Mouse (Mus musculus) E14TG2a.4 (cell line): ENCODE data around the gene Gstk1.
A peak's percentile ranks its signal among the peaks of the same experiment; 100 is the strongest.

ENCODE experiments used
- H3K27me3 ChIP-seq: 2 replicates; pipeline ENCODE4 v1.6.1; 2014; ENCODE audit warnings: low read length, control low read depth; ENCODE audit not compliant: insufficient read depth
- H3K36me3 ChIP-seq: 2 replicates; pipeline ENCODE4 v1.6.1; 2014; ENCODE audit warnings: low read length, control low read depth; ENCODE audit not compliant: insufficient read depth
- H3K4me1 ChIP-seq: replicated peaks from 2 replicates; pipeline ENCODE4 v1.6.1; 2014; ENCODE audit warnings: low read depth, low read length, control low read depth
- H3K4me3 ChIP-seq: replicated peaks from 2 replicates; pipeline ENCODE4 v1.5.1; 2014; ENCODE audit warnings: mild to moderate bottlenecking, low read length
- H3K9me3 ChIP-seq: 2 replicates; pipeline ENCODE4 v1.6.1; 2014; ENCODE audit warnings: low read length, control low read depth
- CTCF ChIP-seq: conservative IDR thresholded peaks from 2 replicates; pipeline ENCODE4 v1.5.1; 2014; ENCODE audit warnings: low read length
- NANOG ChIP-seq: IDR thresholded peaks from 2 replicates; pipeline ENCODE4 v1.6.1; 2014; ENCODE audit warnings: borderline replicate concordance, low read length, mixed read lengths
- POU5F1 ChIP-seq: IDR thresholded peaks from 2 replicates; pipeline ENCODE4 v1.6.1; 2014; ENCODE audit warnings: low read length, borderline replicate concordance

Gstk1 gene

DNA sequence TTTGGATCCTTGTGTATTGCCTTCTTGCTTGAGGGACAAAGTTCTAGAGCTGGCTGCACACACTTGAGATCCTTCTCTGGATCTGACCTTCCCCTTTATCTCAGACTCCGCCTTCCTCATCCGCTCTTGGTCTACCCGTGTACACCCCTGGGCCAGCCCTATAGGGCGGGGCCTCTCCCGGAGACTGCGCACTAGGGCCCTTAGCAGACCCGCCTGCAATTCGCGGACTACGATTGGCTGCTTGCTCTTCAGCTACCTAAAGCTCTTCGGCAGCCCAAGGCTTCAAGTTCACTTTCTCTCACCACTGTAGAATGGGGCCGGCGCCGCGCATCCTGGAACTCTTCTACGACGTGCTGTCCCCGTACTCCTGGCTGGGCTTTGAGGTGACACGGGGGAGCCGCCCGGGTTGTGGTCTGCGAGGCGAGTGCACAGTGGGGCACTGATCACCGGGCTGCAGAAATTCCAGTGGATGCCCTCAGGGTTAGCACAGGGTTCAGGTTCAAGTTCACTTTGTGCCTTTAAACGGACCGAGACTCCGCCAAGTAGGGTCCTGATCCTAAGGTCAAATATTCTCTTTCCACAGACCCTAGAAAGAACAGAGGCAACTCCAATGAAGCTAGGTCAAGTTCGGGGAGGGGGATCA, at the start of gene Gstk1:
TSS of gene Gstk1 (plus strand) at position 225 of the 643 bp plus-strand sequence.
- Histone ChIP-seq H3K9me3 (no peaks in the 10 kb centered on the region), H3K27me3 (peaks cover 26% of the 10 kb centered on the region), H3K4me1 (peaks cover 21% of the 10 kb centered on the region), H3K36me3 (no peaks in the 10 kb centered on the region), H3K4me3 (peak within 1 kb of the TSS; percentile 77)
- TF ChIP-seq CTCF (no peak), NANOG (no peak), POU5F1 (no peak)

DNA sequence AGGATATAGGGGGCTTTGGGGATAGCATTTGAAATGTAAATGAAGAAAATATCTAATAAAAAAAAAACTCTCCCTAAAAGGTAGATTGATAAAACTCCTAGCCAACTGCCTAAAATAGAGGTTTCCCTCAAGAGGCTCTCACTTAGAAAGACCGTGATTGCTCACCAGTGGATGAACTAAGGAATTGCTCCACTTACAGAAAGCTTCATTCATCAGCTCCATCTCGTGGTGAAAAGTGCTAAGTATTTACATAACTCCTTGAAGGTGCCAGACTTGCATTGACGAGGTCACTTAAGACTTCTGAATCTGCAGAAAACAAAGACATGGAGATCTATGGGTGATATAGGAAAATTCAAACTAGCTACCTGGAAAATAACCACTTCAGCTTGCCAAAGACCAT, 48.0 kb upstream of the Gstk1 start:
- H3K36me3 ChIP-seq = no peaks in the 10 kb centered on the region
- TF ChIP-seq NANOG (no peak), CTCF (no peak), POU5F1 (no peak)
- no peaks in the 10 kb centered on the region for H3K9me3 ChIP-seq
- no peak overlapping the region for H3K4me3 ChIP-seq
- no peaks in the 10 kb centered on the region for H3K4me1 ChIP-seq
- no peaks in the 10 kb centered on the region for H3K27me3 ChIP-seq

DNA sequence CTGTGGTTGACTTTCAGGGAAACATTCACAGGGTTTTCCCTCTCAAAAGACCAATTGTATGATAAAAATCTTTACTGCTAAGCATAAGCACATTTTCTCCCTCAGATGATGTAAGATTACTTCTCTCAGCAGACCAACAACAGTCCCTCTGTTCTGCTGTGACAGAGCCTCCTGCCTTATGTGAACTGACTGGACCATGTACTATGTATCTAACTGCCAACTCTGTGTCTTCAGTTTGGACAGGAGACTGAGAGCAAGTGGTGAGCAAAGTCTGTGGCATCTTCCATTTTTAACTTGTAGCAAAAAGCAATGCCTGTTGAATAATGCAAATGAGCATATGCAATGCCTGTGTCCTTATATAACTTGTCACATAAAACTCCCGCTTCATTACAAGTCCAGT, 46.2 kb upstream of the Gstk1 start:
- TF ChIP-seq NANOG = no peak
- H3K27me3 ChIP-seq = no peaks in the 10 kb centered on the region
- H3K36me3 ChIP-seq = no peaks in the 10 kb centered on the region
- no peak overlapping the region for H3K4me3 ChIP-seq
- no peaks in the 10 kb centered on the region for H3K4me1 ChIP-seq
- H3K9me3 ChIP-seq = no peaks in the 10 kb centered on the region

DNA sequence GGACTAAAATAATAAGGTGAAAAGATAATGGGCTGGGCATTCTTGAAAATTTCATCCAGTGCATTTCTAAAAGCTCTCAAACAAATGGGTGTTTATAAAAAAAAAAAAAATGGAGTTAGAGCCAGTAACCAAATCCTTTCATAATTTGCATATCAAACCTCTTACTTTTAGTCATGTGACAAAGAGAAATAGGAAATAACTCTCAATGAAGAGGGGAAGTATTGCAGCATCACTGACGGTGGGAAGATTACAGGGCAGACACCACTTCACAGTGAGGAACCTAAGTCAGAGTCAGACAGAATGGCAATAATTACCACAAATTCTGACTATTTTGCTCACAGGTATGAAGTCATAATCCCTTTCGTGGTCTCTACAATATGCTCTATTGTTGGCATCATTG, 30.7 kb upstream of the Gstk1 start, which contains the start of gene Tas2r144:
TSS of gene Tas2r144 (plus strand) at position 301 of the 400 bp plus-strand sequence.
- Histone ChIP-seq H3K4me1 (no peaks in the 10 kb centered on the region), H3K9me3 (peaks cover 22% of the 10 kb centered on the region), H3K4me3 (no peak within 1 kb of the TSS), H3K36me3 (no peaks in the 10 kb centered on the region), H3K27me3 (no peaks in the 10 kb centered on the region)
- TF ChIP-seq CTCF (no peak), POU5F1 (no peak), NANOG (no peak)

DNA sequence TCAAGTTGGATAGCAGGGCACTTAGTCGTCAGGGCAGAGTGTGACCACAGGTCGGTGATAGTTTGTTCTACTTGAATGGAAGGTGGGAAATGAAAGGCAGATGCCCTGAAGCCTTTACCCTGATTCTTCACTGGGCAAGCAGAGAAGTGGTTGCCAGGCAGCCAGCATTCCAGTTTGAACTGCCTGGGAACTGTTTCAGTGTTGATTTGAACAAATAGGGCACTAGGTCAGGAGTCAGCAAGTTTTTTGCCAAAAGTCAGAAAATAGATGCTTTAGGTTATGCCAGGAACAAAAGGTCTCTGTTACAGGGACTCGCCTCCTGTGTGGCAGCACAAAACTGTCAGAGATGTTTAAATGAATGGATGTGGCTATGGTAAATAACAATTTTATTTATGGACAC, 23.4 kb upstream of the Gstk1 start:
- no peaks in the 10 kb centered on the region for H3K4me1 ChIP-seq
- TF ChIP-seq POU5F1 = no peak
- TF ChIP-seq NANOG = no peak
- no peak for TF ChIP-seq CTCF
- no peaks in the 10 kb centered on the region for H3K27me3 ChIP-seq
- H3K9me3 ChIP-seq = no peaks in the 10 kb centered on the region
- no peak overlapping the region for H3K4me3 ChIP-seq
- no peaks in the 10 kb centered on the region for H3K36me3 ChIP-seq

DNA sequence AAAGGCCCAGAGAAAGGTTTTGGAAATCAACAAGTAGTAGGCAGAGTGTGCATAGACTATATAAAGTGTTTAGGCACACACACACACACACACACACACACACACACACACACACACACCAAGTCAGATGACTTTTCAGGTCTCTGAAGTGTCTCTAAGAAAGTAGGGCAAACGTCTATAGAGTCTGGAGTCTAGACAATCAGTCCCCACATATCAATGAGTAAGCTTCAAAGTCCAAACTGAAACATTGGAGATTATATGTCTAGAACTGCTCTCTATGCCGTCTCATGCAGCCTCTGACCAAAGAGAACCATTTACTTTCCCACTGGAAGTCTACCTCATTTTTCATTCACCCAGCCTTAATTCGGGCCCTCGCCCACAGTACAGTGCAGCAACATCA, 20.7 kb upstream of the Gstk1 start:
- Histone ChIP-seq H3K36me3 (no peaks in the 10 kb centered on the region), H3K27me3 (no peaks in the 10 kb centered on the region)
- TF ChIP-seq CTCF = no peak
- TF ChIP-seq NANOG = no peak
- no peak for TF ChIP-seq POU5F1

DNA sequence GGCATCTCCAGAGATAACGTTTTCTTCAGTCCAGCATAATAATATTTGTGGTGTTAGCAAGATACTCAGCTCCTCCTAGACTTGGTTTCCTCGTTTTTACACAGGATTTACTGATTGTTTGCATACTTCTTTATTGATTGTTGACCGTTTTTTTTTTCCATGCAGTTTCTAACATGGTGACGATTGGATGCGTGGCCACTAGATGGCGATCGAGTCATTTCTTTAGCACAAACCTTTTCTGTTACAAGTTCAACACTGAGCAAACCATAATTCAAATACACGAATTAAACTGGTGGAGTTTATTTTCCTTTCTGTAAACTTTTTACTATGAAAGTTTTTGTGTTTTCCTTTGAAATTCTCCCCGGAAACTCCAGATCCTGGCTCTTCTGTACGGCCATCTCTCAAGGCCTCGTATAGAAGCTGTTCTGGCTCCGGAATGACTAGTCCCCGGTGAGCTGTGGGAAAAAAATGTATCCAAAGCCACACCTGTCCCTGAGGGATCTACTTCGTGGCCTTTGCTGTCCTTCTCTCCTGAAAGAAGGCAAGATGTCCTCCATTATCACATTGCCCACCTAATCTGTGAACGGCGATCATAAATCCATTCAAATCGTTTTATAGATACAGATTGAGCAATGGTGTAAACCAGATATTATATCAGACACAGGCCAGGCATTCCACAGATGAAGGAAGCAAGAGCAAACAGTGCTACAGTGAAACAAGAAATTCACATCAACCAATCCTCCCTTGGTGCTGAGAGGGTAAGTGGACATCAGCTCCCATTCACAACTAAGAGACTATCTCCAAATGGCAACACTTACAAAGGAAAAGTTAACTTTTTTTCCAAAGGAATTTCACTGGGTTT, 18.3 kb upstream of the Gstk1 start:
- H3K27me3 ChIP-seq = no peaks in the 10 kb centered on the region

More for the DNA sequence above, 20.7 kb upstream of the Gstk1 start:
- H3K9me3 ChIP-seq = no peaks in the 10 kb centered on the region
- no peak overlapping the region for H3K4me3 ChIP-seq
- no peaks in the 10 kb centered on the region for H3K4me1 ChIP-seq

DNA sequence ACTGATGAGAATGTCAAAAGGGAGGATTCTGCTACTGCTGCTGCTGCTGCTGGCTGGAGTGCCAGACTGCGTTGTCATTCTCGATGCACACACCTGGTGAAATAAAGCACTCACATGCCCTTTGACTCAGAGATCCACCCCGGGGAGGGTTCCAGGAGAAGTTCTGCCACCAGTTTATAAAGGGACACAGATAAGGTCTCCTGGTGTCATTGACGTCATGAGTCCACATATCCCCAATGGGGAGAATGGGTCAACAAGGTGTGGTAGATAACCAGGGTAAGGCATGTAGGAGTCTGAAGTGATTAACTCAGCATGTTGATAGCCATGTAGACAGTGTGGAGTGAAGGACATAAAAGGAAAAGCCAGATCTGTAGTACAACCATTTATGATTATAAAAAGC, 16.1 kb upstream of the Gstk1 start:
- H3K4me1 ChIP-seq = no peaks in the 10 kb centered on the region
- no peak overlapping the region for H3K4me3 ChIP-seq
- H3K36me3 ChIP-seq = no peaks in the 10 kb centered on the region
- no peaks in the 10 kb centered on the region for H3K27me3 ChIP-seq
- no peak for TF ChIP-seq POU5F1
- no peak for TF ChIP-seq CTCF
- no peak for TF ChIP-seq NANOG
- H3K9me3 ChIP-seq = no peaks in the 10 kb centered on the region

More for the DNA sequence above, 18.3 kb upstream of the Gstk1 start:
- H3K9me3 ChIP-seq = no peaks in the 10 kb centered on the region
- TF ChIP-seq CTCF (peak; percentile 61), POU5F1 (no peak)
- no peaks in the 10 kb centered on the region for H3K36me3 ChIP-seq
- no peak overlapping the region for H3K4me3 ChIP-seq
- H3K4me1 ChIP-seq = no peaks in the 10 kb centered on the region

DNA sequence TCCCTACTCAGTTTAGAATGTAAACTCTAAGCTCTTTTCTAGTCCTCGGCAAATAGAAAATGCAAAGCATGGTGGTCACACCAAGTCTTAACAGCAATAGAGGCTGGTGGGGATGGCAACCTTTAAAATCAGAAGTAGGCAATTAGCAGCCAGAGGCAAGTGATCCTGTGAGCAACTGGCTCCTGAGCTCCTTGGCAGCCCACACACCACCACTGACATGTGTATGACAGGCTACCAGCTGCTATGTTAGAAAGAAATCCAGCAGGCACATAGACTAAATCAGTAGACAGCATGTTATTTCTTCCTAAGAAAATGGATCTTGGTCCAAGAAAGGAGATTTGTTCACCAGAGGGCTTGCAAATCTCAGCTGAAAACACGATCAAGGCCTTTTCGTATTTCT, 14.5 kb upstream of the Gstk1 start:
- no peaks in the 10 kb centered on the region for H3K36me3 ChIP-seq
- no peaks in the 10 kb centered on the region for H3K4me1 ChIP-seq
- no peaks in the 10 kb centered on the region for H3K27me3 ChIP-seq
- no peak overlapping the region for H3K4me3 ChIP-seq
- TF ChIP-seq NANOG (no peak), CTCF (no peak), POU5F1 (no peak)
- no peaks in the 10 kb centered on the region for H3K9me3 ChIP-seq
